Mouse (Mus musculus): ENCODE data around the gene Trp53rkb. TPM values are rescaled to one million over a fixed set of nuclear protein-coding genes. Genes with fewer than 3 reads are reported as not detected.

Gene Trp53rkb
- polyA plus RNA-seq, 2 experiments, result 7.7 to 10.8 TPM

DNA sequence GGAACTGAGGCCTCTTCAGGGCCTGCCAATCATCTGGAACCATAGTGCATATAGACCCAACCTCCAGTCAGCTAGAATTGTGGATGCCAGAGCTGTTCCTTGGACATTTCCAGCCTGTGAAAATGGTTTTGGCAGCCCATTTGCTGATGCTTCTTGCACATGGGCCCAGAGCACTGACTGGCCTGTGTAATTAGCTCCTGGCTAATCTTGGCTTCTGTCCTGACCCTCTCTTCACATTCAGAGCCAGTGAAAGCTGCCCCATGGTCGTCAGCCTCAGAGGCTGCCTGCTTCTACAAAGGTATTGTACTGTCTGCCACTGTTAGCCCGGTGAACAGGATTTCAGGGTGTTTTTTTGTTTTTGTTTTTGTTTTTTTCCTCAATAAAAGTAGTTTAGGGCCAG is 30.6 kb downstream of the Trp53rkb start:
- Histone ChIP-seq H3K4me3 (replicated peaks; ENCODE audit: low read length) (no peak overlapping the region), H3K36me3 (ENCODE audit: control insufficient read depth, insufficient read depth, low read length) (peaks cover 3% of the 10 kb centered on the region; the same call in 1 of the 2 replicates), H3K27ac (replicated peaks; ENCODE audit: low read depth, low read length) (no peak overlapping the region), H3K9me3 (ENCODE audit: control insufficient read depth, low read length) (no peaks in the 10 kb centered on the region), H3K4me2 (replicated peaks; ENCODE audit: low read depth, low read length, severe bottlenecking) (no peak overlapping the region), H3K27me3 (ENCODE audit: control insufficient read depth, insufficient read depth, low read length) (no peaks in the 10 kb centered on the region), H3K9ac (ENCODE audit: low read depth, low read length, severe bottlenecking) (no peak overlapping the region), H3K4me1 (ENCODE audit: control insufficient read depth, insufficient read depth, low read length) (no peaks in the 10 kb centered on the region)
- ATAC-seq (ENCODE audit: low FRiP score, low read depth) (no peak), DNase-seq (ENCODE audit: low spot score) (no peak)
- WGBS, result 77% methylated on average over 2 of the region's 2 CpGs
- no peak for TF ChIP-seq POLR2A (IDR thresholded peaks at IDR 0.05; ENCODE audit: borderline replicate concordance, extremely low read depth, insufficient read depth, insufficient read length)

DNA sequence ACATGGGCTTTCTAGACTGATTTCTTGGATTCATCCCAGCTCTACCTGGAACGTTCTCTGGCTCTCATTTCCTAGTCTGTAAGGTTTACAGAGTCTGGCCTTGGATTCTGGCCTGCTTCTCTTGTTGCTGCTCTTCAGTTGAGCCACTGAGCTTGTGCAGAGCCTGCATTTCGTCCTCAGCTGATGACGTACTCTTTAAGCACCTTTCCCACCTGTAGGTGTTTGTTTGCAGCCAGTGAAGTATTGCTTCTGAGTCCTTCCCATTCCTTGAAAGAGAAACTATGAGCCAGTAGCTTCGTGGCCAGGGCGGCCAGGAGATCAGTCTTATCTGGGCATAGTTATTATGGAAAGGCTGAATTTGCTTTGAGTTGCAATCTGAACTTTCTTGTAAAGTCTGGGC is 32.1 kb downstream of the Trp53rkb start:
- Histone ChIP-seq H3K9me3 (ENCODE audit: control insufficient read depth, low read length) (no peaks in the 10 kb centered on the region), H3K36me3 (ENCODE audit: control insufficient read depth, insufficient read depth, low read length) (peaks cover 3% of the 10 kb centered on the region; the same call in 1 of the 2 replicates), H3K4me3 (replicated peaks; ENCODE audit: low read length) (no peak overlapping the region), H3K4me2 (replicated peaks; ENCODE audit: low read depth, low read length, severe bottlenecking) (no peak overlapping the region), H3K27ac (replicated peaks; ENCODE audit: low read depth, low read length) (no peak overlapping the region), H3K9ac (ENCODE audit: low read depth, low read length, severe bottlenecking) (no peak overlapping the region), H3K27me3 (ENCODE audit: control insufficient read depth, insufficient read depth, low read length) (no peaks in the 10 kb centered on the region), H3K4me1 (ENCODE audit: control insufficient read depth, insufficient read depth, low read length) (no peaks in the 10 kb centered on the region)
- ATAC-seq (ENCODE audit: low FRiP score, low read depth), result no peak
- no peak for DNase-seq (ENCODE audit: low spot score)
- WGBS, result 74% methylated on average over 5 of the region's 5 CpGs
- no peak for TF ChIP-seq POLR2A (IDR thresholded peaks at IDR 0.05; ENCODE audit: borderline replicate concordance, extremely low read depth, insufficient read depth, insufficient read length)

DNA sequence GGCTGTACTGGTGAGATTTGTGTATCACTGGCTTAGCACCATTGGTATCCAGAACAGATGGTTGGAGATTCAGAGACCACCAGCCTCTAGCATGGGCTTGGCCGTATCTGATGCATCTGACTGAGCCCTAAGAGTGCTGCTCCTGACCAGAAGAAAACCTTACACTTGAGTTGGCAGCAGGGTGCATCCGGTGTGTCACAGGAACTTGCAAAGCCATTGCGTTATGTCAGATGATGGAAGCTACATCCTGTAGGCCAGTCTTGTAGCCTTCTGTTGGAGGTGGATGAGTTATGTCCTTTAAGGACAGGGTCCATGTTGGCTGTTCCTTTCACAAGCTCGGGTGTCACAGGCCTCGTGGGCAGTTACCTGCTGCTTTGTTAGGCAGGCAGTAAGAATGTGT is 32.7 kb downstream of the Trp53rkb start:
- Histone ChIP-seq H3K4me3 (replicated peaks; ENCODE audit: low read length) (no peak overlapping the region), H3K9ac (ENCODE audit: low read depth, low read length, severe bottlenecking) (no peak overlapping the region), H3K4me1 (ENCODE audit: control insufficient read depth, insufficient read depth, low read length) (no peaks in the 10 kb centered on the region), H3K9me3 (ENCODE audit: control insufficient read depth, low read length) (no peaks in the 10 kb centered on the region), H3K27me3 (ENCODE audit: control insufficient read depth, insufficient read depth, low read length) (no peaks in the 10 kb centered on the region), H3K27ac (replicated peaks; ENCODE audit: low read depth, low read length) (no peak overlapping the region), H3K36me3 (ENCODE audit: control insufficient read depth, insufficient read depth, low read length) (peaks cover 3% of the 10 kb centered on the region; the same call in 1 of the 2 replicates), H3K4me2 (replicated peaks; ENCODE audit: low read depth, low read length, severe bottlenecking) (no peak overlapping the region)
- DNase-seq (ENCODE audit: low spot score) (no peak), ATAC-seq (ENCODE audit: low FRiP score, low read depth) (no peak)
- WGBS, result 93% methylated on average over 5 of the region's 5 CpGs
- TF ChIP-seq POLR2A (IDR thresholded peaks at IDR 0.05; ENCODE audit: borderline replicate concordance, extremely low read depth, insufficient read depth, insufficient read length), result no peak

DNA sequence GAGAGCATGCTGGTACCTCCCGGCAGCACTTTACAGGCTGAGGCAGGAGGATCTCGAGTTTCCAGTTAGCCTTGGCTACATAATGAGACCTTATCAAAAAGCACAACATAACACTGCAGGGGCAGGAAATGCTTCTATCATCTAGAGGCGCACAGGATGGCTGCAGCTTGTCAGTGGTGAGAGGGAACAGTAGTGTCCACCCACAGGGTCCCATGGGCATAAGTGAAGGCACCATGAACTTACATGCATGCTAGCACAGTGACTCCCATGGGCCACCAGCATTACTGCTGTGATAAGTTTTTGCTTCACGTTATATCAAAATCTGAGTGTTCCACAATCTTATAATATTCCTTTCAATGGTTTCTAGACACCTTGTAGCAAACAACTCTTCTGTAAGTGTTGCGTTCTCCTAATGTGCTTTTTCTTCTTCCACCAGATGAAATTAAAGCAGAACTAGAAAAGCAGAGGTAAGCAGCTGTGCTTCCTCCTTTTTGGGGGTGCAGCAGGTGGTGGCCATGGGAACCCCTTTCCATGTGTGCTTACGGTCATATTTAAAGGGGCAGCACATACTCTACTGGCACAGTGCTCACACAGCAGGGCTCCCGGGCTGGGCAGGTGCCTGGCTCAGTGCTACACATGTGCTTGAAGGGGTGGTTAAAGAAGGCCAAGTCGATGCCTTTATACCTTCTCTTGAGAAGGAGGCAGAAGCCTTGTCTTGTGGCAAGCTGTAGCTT is 34.3 kb downstream of the Trp53rkb start:
- Histone ChIP-seq H3K4me2 (replicated peaks; ENCODE audit: low read depth, low read length, severe bottlenecking) (no peak overlapping the region), H3K9ac (ENCODE audit: low read depth, low read length, severe bottlenecking) (no peak overlapping the region), H3K27ac (replicated peaks; ENCODE audit: low read depth, low read length) (no peak overlapping the region), H3K36me3 (ENCODE audit: control insufficient read depth, insufficient read depth, low read length) (peaks cover 3% of the 10 kb centered on the region; the same call in 1 of the 2 replicates), H3K4me3 (replicated peaks; ENCODE audit: low read length) (no peak overlapping the region), H3K27me3 (ENCODE audit: control insufficient read depth, insufficient read depth, low read length) (no peaks in the 10 kb centered on the region), H3K9me3 (ENCODE audit: control insufficient read depth, low read length) (no peaks in the 10 kb centered on the region), H3K4me1 (ENCODE audit: control insufficient read depth, insufficient read depth, low read length) (no peaks in the 10 kb centered on the region)
- ATAC-seq (ENCODE audit: low FRiP score, low read depth) (no peak), DNase-seq (ENCODE audit: low spot score) (no peak)
- TF ChIP-seq POLR2A (IDR thresholded peaks at IDR 0.05; ENCODE audit: borderline replicate concordance, extremely low read depth, insufficient read depth, insufficient read length), result no peak
- WGBS, result 90% methylated on average over 8 of the region's 8 CpGs

DNA sequence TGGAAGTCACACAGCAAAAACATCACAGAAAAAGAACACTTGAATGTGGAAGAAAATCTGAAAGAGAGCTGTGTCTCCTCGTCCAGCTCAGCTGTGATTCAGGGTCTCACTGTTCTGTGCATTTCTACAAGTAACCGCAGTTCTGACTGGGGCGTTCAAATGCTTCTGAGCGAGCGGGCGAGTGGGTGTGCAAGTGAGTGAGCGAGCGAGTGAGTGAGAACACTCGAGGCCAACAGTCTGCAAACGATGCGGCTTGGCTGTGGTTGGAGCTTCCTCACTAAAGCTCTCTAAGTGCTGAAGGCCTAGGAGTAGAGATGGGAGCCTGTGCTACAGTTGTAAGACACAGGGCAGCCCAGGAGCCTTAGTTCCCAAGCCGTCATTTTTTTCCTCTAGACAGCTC is 36.0 kb downstream of the Trp53rkb start:
- DNase-seq (ENCODE audit: low spot score) (no peak), ATAC-seq (ENCODE audit: low FRiP score, low read depth) (no peak)
- Histone ChIP-seq H3K4me2 (replicated peaks; ENCODE audit: low read depth, low read length, severe bottlenecking) (no peak overlapping the region), H3K36me3 (ENCODE audit: control insufficient read depth, insufficient read depth, low read length) (peaks cover 3% of the 10 kb centered on the region), H3K4me3 (replicated peaks; ENCODE audit: low read length) (no peak overlapping the region), H3K27me3 (ENCODE audit: control insufficient read depth, insufficient read depth, low read length) (no peaks in the 10 kb centered on the region), H3K27ac (replicated peaks; ENCODE audit: low read depth, low read length) (no peak overlapping the region), H3K9ac (ENCODE audit: low read depth, low read length, severe bottlenecking) (no peak overlapping the region), H3K9me3 (ENCODE audit: control insufficient read depth, low read length) (no peaks in the 10 kb centered on the region), H3K4me1 (ENCODE audit: control insufficient read depth, insufficient read depth, low read length) (no peaks in the 10 kb centered on the region)
- 88% methylated on average over 12 of the region's 12 CpGs for WGBS
- no peak for TF ChIP-seq POLR2A (IDR thresholded peaks at IDR 0.05; ENCODE audit: borderline replicate concordance, extremely low read depth, insufficient read depth, insufficient read length)

All from limb, embryonic 14.5 days (tissue).